In the genomic region with DNA sequence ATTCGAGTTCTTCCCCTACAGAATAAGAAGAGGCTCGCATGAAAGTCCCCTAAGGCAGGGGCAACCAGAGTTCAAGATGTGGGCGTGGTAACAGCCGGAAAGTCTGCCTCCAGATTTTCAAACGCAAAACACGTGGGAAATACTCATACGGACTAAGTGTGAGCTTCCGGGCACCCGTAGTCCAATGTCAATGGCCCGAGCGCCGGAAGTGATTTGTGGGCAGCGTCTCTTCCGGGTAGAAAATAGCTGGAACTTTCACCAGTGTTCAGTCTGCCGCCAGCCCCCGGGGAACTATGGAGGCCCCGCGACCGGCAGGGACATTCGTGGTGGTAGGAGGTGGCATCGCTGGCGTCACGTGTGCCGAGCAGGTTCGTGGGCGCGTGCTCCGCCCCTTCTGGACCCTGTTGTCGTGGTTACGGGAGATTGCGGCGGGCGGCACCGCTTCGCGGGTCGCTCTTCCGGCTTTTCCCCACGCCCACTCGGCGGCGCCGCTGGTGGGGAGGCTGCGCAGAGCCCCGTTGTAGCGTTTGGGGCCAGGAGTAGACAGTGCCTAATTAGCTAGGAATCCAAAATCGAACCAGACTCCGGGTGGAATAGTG, we compare ENCODE assay signal across 7 mouse cellular contexts. TPM values are rescaled to one million over a fixed set of nuclear protein-coding genes. Genes with fewer than 3 reads are reported as not detected.
DNase-seq lines count a peak whose midpoint lies in the region; ATAC-seq and TF ChIP-seq lines count a peak whose summit lies in the region.

A gene (plus strand): TSS at position 215 of the 599 bp plus-strand sequence.

- H3K4me2 ChIP-seq in embryonic facial prominence, embryonic 12.5 days (replicated peaks) = peak within 1 kb of the TSS; percentile 55
- H3K4me2 ChIP-seq in limb, embryonic 12.5 days = peak within 1 kb of the TSS; percentile 58
- peak within 1 kb of the TSS; percentile 60 for H3K4me2 ChIP-seq in midbrain, embryonic 15.5 days

- H3K4me1 ChIP-seq in embryonic facial prominence, embryonic 12.5 days = peaks cover 8% of the 10 kb centered on the region
- peaks cover 4% of the 10 kb centered on the region; the same call in 1 of the 2 replicates for H3K4me1 ChIP-seq in kidney, adult 2 months (ENCODE audit: control insufficient read depth, insufficient read depth, low read length)
- peaks cover 9% of the 10 kb centered on the region; the same call in 1 of the 2 replicates for H3K4me1 ChIP-seq in limb, embryonic 12.5 days (replicated peaks)
- H3K4me1 ChIP-seq in midbrain, embryonic 15.5 days = peaks cover 13% of the 10 kb centered on the region
- no peaks in the 10 kb centered on the region; the same call in 1 of the 2 replicates for H3K4me1 ChIP-seq in spleen, adult 2 months (ENCODE audit: control insufficient read depth, insufficient read depth, insufficient read length)

- no peak for TF ChIP-seq CTCF in kidney, adult 2 months (conservative IDR thresholded peaks at IDR 0.05; ENCODE audit: insufficient read depth, insufficient read length, low read depth, low read length)
- no peak for TF ChIP-seq CTCF in spleen, adult 2 months (IDR thresholded peaks at IDR 0.05; ENCODE audit: extremely low read depth, insufficient read depth, insufficient read length, insufficient replicate concordance)

- H3K27me3 ChIP-seq in embryonic facial prominence, embryonic 12.5 days = no peaks in the 10 kb centered on the region
- no peaks in the 10 kb centered on the region for H3K27me3 ChIP-seq in kidney, adult 2 months (replicated peaks; ENCODE audit: control insufficient read depth, insufficient read depth, low read length)
- no peaks in the 10 kb centered on the region for H3K27me3 ChIP-seq in limb, embryonic 12.5 days
- H3K27me3 ChIP-seq in midbrain, embryonic 15.5 days (replicated peaks) = no peaks in the 10 kb centered on the region
- H3K27me3 ChIP-seq in spleen, adult 2 months (ENCODE audit: control insufficient read depth, insufficient read depth, low read length) = no peaks in the 10 kb centered on the region

- H3K9ac ChIP-seq in embryonic facial prominence, embryonic 12.5 days = peak within 1 kb of the TSS; percentile 60
- peak within 1 kb of the TSS; percentile 55 for H3K9ac ChIP-seq in limb, embryonic 12.5 days (replicated peaks)
- peak within 1 kb of the TSS; percentile 63 for H3K9ac ChIP-seq in midbrain, embryonic 15.5 days

- peaks cover 6% of the 10 kb centered on the region; the same call in 1 of the 2 replicates for H3K36me3 ChIP-seq in embryonic facial prominence, embryonic 12.5 days
- H3K36me3 ChIP-seq in kidney, adult 2 months (ENCODE audit: control insufficient read depth, insufficient read depth, low read length) = peaks cover 1% of the 10 kb centered on the region; the same call in 1 of the 2 replicates
- H3K36me3 ChIP-seq in limb, embryonic 12.5 days = peaks cover 9% of the 10 kb centered on the region; the same call in 1 of the 2 replicates
- H3K36me3 ChIP-seq in midbrain, embryonic 15.5 days (replicated peaks) = 0 out of 2 replicates have a peak, but pooled peaks cover 10% of the 10 kb centered on the region
- H3K36me3 ChIP-seq in spleen, adult 2 months (ENCODE audit: control insufficient read depth, insufficient read depth, low read length) = peaks cover 5% of the 10 kb centered on the region

- H3K4me3 ChIP-seq in embryonic facial prominence, embryonic 12.5 days = peak within 1 kb of the TSS; percentile 62
- peak within 1 kb of the TSS; percentile 100 for H3K4me3 ChIP-seq in kidney, adult 2 months (ENCODE audit: insufficient read depth, low read depth, low read length)
- peak within 1 kb of the TSS; percentile 65 for H3K4me3 ChIP-seq in limb, embryonic 12.5 days (replicated peaks)
- H3K4me3 ChIP-seq in midbrain, embryonic 15.5 days = peak within 1 kb of the TSS; percentile 87
- peak within 1 kb of the TSS; percentile 100 for H3K4me3 ChIP-seq in spleen, adult 2 months (ENCODE audit: extremely low read depth, insufficient read depth, insufficient read length)

- peak; percentile 92 for ATAC-seq in embryonic facial prominence, embryonic 12.5 days (ENCODE audit: insufficient number of reproducible peaks, insufficient read depth, low FRiP score, low TSS enrichment)
- ATAC-seq in limb, embryonic 12.5 days (ENCODE audit: insufficient number of reproducible peaks, insufficient read depth, low FRiP score, low TSS enrichment, low read depth) = peak; percentile 93
- ATAC-seq in midbrain, embryonic 15.5 days (replicated peaks) = peak; percentile 95

- under 1% methylated on average over 48 of the region's 48 CpGs for WGBS in embryonic facial prominence, embryonic 12.5 days
- under 1% methylated on average over 48 of the region's 48 CpGs for WGBS in kidney, adult 2 months
- under 1% methylated on average over 48 of the region's 48 CpGs for WGBS in limb, embryonic 12.5 days
- WGBS in midbrain, embryonic 15.5 days = under 1% methylated on average over 48 of the region's 48 CpGs
- under 1% methylated on average over 48 of the region's 48 CpGs for WGBS in spleen, adult 2 months

- no peak for TF ChIP-seq POLR2A in kidney, adult 2 months (IDR thresholded peaks at IDR 0.05; ENCODE audit: low read depth, low read length)
- TF ChIP-seq POLR2A in spleen, adult 2 months (IDR thresholded peaks at IDR 0.05; ENCODE audit: low read depth, low read length) = no peak

- DNase-seq in adrenal gland, postnatal 25 days = peak; percentile 80
- peak; percentile 90 to 91 for DNase-seq in heart, adult 18-20 months
- DNase-seq in kidney, adult 2 months = peak; percentile 93
- DNase-seq in spleen, adult 2 months (ENCODE audit: low read depth in 1 of 2, low spot score in 2 of 2) = peak; percentile 74 to 86

- no peaks in the 10 kb centered on the region for H3K9me3 ChIP-seq in embryonic facial prominence, embryonic 12.5 days
- H3K9me3 ChIP-seq in limb, embryonic 12.5 days = no peaks in the 10 kb centered on the region
- no peaks in the 10 kb centered on the region for H3K9me3 ChIP-seq in midbrain, embryonic 15.5 days

- H3K27ac ChIP-seq in embryonic facial prominence, embryonic 12.5 days = peak within 1 kb of the TSS; percentile 69
- peak within 1 kb of the TSS; percentile 95 for H3K27ac ChIP-seq in kidney, adult 2 months (ENCODE audit: insufficient read depth, low read depth, low read length)
- peak within 1 kb of the TSS; percentile 69; the same call in 1 of the 2 replicates for H3K27ac ChIP-seq in limb, embryonic 12.5 days
- H3K27ac ChIP-seq in midbrain, embryonic 15.5 days = peak within 1 kb of the TSS; percentile 86
- H3K27ac ChIP-seq in spleen, adult 2 months (ENCODE audit: insufficient read depth, low read length) = peak within 1 kb of the TSS; percentile 98

RNA-seq across cellular contexts. Expression of the gene that starts here (rescaled TPM):
- 12.3 and 18.1 TPM in 2 replicates for total RNA-seq in adrenal gland, postnatal 25 days (2021)
- 19.0 and 19.7 TPM in 2 replicates for polyA plus RNA-seq in embryonic facial prominence, embryonic 12.5 days (2016; fragmentation: Nextera tagmentation; extraction: Ambion mirVana)
- 10 to 100 TPM; 11.4 to 12.3 TPM for total RNA-seq in heart, adult 18-20 months (2021)
- 5.6 and 6.0 TPM in 2 replicates for polyA plus RNA-seq in kidney, adult 2 months (2012; rRNA removed)
- polyA plus RNA-seq in limb, embryonic 12.5 days (2016; fragmentation: Nextera tagmentation; extraction: Ambion mirVana) = 17.1 and 17.6 TPM in 2 replicates
- 21.6 and 23.7 TPM in 2 replicates for polyA plus RNA-seq in midbrain, embryonic 15.5 days (2015; fragmentation: Nextera tagmentation; extraction: Ambion mirVana)
- polyA plus RNA-seq in spleen, adult 2 months (2012; rRNA removed) = 2.7 and 2.8 TPM in 2 replicates

Comparison
In these comparisons a context has a peak if more than half of its experiments do, and no peak if none do; other contexts are left out.
1. Peak in every context shown above with its lines: DNase-seq, ATAC-seq, H3K4me3 ChIP-seq and H3K27ac ChIP-seq.